In the genomic region with DNA sequence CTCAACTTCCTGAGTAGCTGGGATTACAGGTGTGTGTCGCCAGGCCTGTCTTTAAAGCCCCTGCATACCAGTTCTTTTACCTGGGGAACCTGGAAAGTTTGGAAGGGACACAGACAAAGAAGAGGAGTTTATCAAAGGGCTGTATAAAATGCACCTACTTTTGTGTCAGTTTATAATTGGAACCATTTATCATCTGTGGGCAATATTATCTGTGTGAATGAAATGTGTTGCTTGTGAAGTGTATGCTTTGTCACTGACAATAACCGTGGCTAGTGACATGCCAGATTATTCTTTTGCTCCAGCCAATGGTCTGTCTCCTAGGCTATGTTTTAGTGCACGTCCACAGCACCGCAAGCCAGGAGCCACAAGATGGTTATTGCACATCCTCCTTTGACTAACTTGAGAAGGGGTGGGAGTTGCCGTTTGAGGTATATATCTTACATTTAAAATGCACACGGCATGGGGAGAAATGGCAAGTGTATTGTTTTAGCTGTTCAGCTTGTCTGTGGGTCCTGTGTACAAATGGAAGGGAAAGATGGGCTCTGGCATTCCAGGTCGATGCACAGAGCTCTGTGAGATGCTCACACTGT, we compare ENCODE assay signal across 20 mouse cellular contexts. TPM values are rescaled to one million over a fixed set of nuclear protein-coding genes. Genes with fewer than 3 reads are reported as not detected.
A peak's percentile ranks its signal among the peaks of the same experiment; 100 is the strongest.
DNase-seq lines count a peak whose midpoint lies in the region; ATAC-seq and TF ChIP-seq lines count a peak whose summit lies in the region.
"Had no signal": no experiment of that assay in that cellular context is flagged by ENCODE, and none has a peak within 500 bp of the region (broad histone marks: within the 10 kb centered on the region; RNA-seq: fewer than 3 reads in every experiment).

No protein-coding gene starts in this region.

- DNase-seq in cerebellum, adult 9-10 months: peak; percentile 0
- DNase-seq in cerebellum, postnatal 4 days (ENCODE audit: low spot score in 2 of 2): no peak
- no peak for DNase-seq in spleen, adult 2 months (ENCODE audit: low read depth in 1 of 2, low spot score in 2 of 2)
- no peak for DNase-seq in spleen, postnatal 10 days (ENCODE audit: low spot score in 2 of 2)
- no peak for DNase-seq in ovary, postnatal 36 days (ENCODE audit: low spot score)
- no peak for DNase-seq in frontal cortex, postnatal 14 days (ENCODE audit: low spot score in 2 of 2)
- DNase-seq: cerebellum, adult 2 months; heart, postnatal 4 days; midbrain, embryonic 14.5 days; right cerebral cortex, postnatal 4 days had no signal

- no peaks in the 10 kb centered on the region for H3K27me3 ChIP-seq in spleen, adult 2 months (ENCODE audit: control insufficient read depth, insufficient read depth, low read length)
- H3K27me3 ChIP-seq: forebrain, embryonic 13.5 days; kidney, embryonic 15.5 days; limb, embryonic 12.5 days had no signal

- no peak for TF ChIP-seq CTCF in spleen, adult 2 months (IDR thresholded peaks at IDR 0.05; ENCODE audit: extremely low read depth, insufficient read depth, insufficient read length, insufficient replicate concordance)
- no peak for TF ChIP-seq CTCF in embryonic fibroblast, embryonic 13.5 days (IDR thresholded peaks at IDR 0.05; ENCODE audit: borderline replicate concordance, insufficient read depth, low read length)

- 63% methylated on average over 7 of the region's 7 CpGs for WGBS in spleen, adult 2 months

- peak overlapping the region; percentile 79 for H3K27ac ChIP-seq in spleen, adult 2 months (ENCODE audit: insufficient read depth, low read length)
- H3K27ac ChIP-seq in embryonic fibroblast, embryonic 13.5 days (ENCODE audit: insufficient read depth, low read length): no peak overlapping the region
- H3K27ac ChIP-seq: forebrain, embryonic 13.5 days; kidney, embryonic 15.5 days; limb, embryonic 12.5 days had no signal

- TF ChIP-seq POLR2A in spleen, adult 2 months (IDR thresholded peaks at IDR 0.05; ENCODE audit: low read depth, low read length): no peak
- peak; percentile 33; the same call in 1 of the 2 replicates for TF ChIP-seq POLR2A in embryonic fibroblast, embryonic 13.5 days (IDR thresholded peaks at IDR 0.05; ENCODE audit: low read depth, low read length)

- peaks cover 41% of the 10 kb centered on the region; the same call in 1 of the 2 replicates for H3K4me1 ChIP-seq in spleen, adult 2 months (ENCODE audit: control insufficient read depth, insufficient read depth, insufficient read length)
- peaks cover 2% of the 10 kb centered on the region; the same call in 1 of the 2 replicates for H3K4me1 ChIP-seq in embryonic fibroblast, embryonic 13.5 days (ENCODE audit: control insufficient read depth, insufficient read depth, low read length)

- H3K36me3 ChIP-seq in spleen, adult 2 months (ENCODE audit: control insufficient read depth, insufficient read depth, low read length): peaks cover 16% of the 10 kb centered on the region; the same call in 1 of the 2 replicates

- peak; percentile 21 for ATAC-seq in megakaryocyte progenitor cell, adult 5-6 weeks (replicated peaks; ENCODE audit: poor library complexity)
- ATAC-seq: forebrain, embryonic 13.5 days had no signal

- no peak overlapping the region for H3K4me3 ChIP-seq in spleen, adult 2 months (ENCODE audit: extremely low read depth, insufficient read depth, insufficient read length)
- H3K4me3 ChIP-seq in embryonic fibroblast, embryonic 13.5 days (ENCODE audit: insufficient read depth, low read length): no peak overlapping the region
- H3K4me3 ChIP-seq: forebrain, embryonic 13.5 days; kidney, embryonic 15.5 days; limb, embryonic 12.5 days had no signal

RNA-seq across cellular contexts. Expression of gene Cflar, which starts 8.1 kb away (rescaled TPM):
- polyA plus RNA-seq in spleen, adult 2 months (2012; rRNA removed): 28.2 and 33.2 TPM in 2 replicates
- 51.2 and 68.0 TPM in 2 replicates for polyA plus RNA-seq in embryonic fibroblast, embryonic 13.5 days (2011; ENCODE audit: insufficient read length, low read depth, missing spikeins)
- 60.9 and 71.6 TPM in 2 replicates for total RNA-seq in megakaryocyte progenitor cell, adult 5-6 weeks (2015)
- total RNA-seq in megakaryocyte progenitor cell, adult 5-6 weeks (2017): 87.5 and 121 TPM in 2 replicates

RNA-seq across cellular contexts. Expression of gene Als2cr12, which starts 23.7 kb away (rescaled TPM):
- 0.15 TPM in 1 of 2 replicates, not detected in the other for polyA plus RNA-seq in spleen, adult 2 months (2012; rRNA removed)
- 0.55 TPM in 1 of 2 replicates, not detected in the other for polyA plus RNA-seq in embryonic fibroblast, embryonic 13.5 days (2011; ENCODE audit: insufficient read length, low read depth, missing spikeins)
- not detected in 2 replicates for total RNA-seq in megakaryocyte progenitor cell, adult 5-6 weeks (2015)
- 0.44 and 0.67 TPM in 2 replicates for total RNA-seq in megakaryocyte progenitor cell, adult 5-6 weeks (2017)
- total RNA-seq: heart, adult 8-10 months; heart, postnatal 4 days; layer of hippocampus, adult 18-20 months; left cerebral cortex, adult 18-20 months had no signal
- polyA plus RNA-seq: adrenal gland, adult 2 months; cerebellum, adult 2 months; forebrain, embryonic 13.5 days; kidney, embryonic 15.5 days; limb, embryonic 12.5 days; lung, embryonic 16.5 days; midbrain, embryonic 14.5 days had no signal
